Mouse (Mus musculus) C2C12 (cell line): ENCODE data around the gene Rab36.

Experiments used
- CEBPB ChIP-seq: IDR thresholded peaks from one replicate; pipeline ENCODE4 v1.6.1; 2011; ENCODE audit warnings: low read depth, mild to moderate bottlenecking, control low read depth, moderate library complexity
- CTCF ChIP-seq: IDR thresholded peaks from one replicate; pipeline ENCODE4 v1.5.1; 2011; ENCODE audit not compliant: control insufficient read depth, insufficient read depth, insufficient read length
- FOSL1 ChIP-seq: IDR thresholded peaks from one replicate; pipeline ENCODE4 v1.8.0; 2011; ENCODE audit warnings: mild to moderate bottlenecking, low read length; ENCODE audit not compliant: poor library complexity, insufficient read depth, severe bottlenecking
- MAX ChIP-seq: IDR thresholded peaks from one replicate; pipeline ENCODE4 v1.6.1; 2011; ENCODE audit warnings: mild to moderate bottlenecking, control low read depth
- USF1 ChIP-seq: IDR thresholded peaks from one replicate; pipeline ENCODE4 v1.6.1; 2011; ENCODE audit warnings: low read depth, mild to moderate bottlenecking, control low read depth, moderate library complexity

GRCm38 (mm10) chr10:75031345-75032114, 5.3 kb upstream of the Rab36 start:
- TF ChIP-seq CTCF (no peak), USF1 (no peak), MAX (no peak), FOSL1 (no peak), CEBPB (no peak)
